9 mouse cellular contexts compared by ENCODE assay signal in the genomic region with DNA sequence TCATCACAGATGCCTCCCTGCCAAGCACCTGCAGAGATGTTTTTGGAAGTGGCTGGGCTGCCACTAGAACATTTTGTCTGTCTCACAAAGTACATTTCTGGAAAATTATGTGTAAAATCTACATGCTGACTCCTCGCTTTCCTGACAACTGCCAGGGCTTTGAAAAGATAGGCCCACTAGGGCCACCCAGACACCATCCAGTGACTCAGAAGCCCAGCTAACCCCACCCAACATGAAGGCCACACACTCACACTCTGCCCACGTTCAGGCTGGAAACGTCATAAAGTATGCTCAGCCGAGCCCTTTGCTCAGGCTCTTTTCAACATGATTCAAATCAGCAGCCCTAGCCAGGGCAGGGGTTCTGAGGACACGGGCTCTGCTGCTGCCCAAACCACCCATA.
"Had no signal": no experiment of that assay in that cellular context is flagged by ENCODE, and none has a peak within 500 bp of the region (broad histone marks: within the 10 kb centered on the region; RNA-seq: fewer than 3 reads in every experiment).

No protein-coding gene starts in this region.

- H3K4me1 ChIP-seq: intestine, embryonic 15.5 days; limb, embryonic 10.5 days; liver, embryonic 15.5 days; midbrain, embryonic 13.5 days had no signal

- DNase-seq: kidney, adult 8-10 months; kidney, postnatal 25 days; lung, adult 2 months; lung, postnatal 36 days; thymus, postnatal 36 days had no signal

- H3K4me3 ChIP-seq: intestine, embryonic 15.5 days; limb, embryonic 10.5 days; liver, embryonic 15.5 days; midbrain, embryonic 13.5 days had no signal

- H3K27ac ChIP-seq: intestine, embryonic 15.5 days; limb, embryonic 10.5 days; liver, embryonic 15.5 days; midbrain, embryonic 13.5 days had no signal

- H3K36me3 ChIP-seq: intestine, embryonic 15.5 days; limb, embryonic 10.5 days; liver, embryonic 15.5 days had no signal

- H3K27me3 ChIP-seq: intestine, embryonic 15.5 days; liver, embryonic 15.5 days; midbrain, embryonic 13.5 days had no signal

- H3K9me3 ChIP-seq: intestine, embryonic 15.5 days; limb, embryonic 10.5 days; liver, embryonic 15.5 days; midbrain, embryonic 13.5 days had no signal
